Mouse (Mus musculus): Measurements from ENCODE around the gene Sumo2.

DNA sequence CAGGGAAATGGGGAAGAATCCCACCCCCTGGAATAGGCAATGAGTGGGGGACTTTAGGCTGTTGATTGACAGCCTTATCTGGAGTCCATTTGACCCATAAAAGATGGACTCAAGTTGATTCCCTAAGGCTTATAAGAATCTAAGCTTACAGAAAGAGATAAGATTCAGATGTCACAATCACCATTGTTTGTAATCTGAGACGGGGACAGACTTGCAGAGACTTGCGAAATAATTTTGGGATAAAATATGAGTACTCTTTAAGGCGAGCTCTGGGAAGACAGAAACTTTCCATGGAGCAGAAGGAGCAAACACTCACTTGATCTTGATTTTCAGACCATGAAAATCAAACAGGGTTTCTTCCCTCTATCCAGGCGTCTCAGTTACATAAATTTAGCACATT lies 7.5 kb upstream of the Sumo2 start:
- TF ChIP-seq FOSL1 (IDR thresholded peaks at IDR 0.05; ENCODE audit: insufficient read depth, low read length, poor library complexity, severe bottlenecking) (no peak), CTCF (IDR thresholded peaks at IDR 0.05; ENCODE audit: control insufficient read depth, insufficient read depth, insufficient read length) (no peak), MAX (IDR thresholded peaks at IDR 0.05) (no peak), USF1 (IDR thresholded peaks at IDR 0.05; ENCODE audit: low read depth) (no peak)
